Mouse (Mus musculus): ENCODE data around the gene Tceal1.

Tceal1 gene

DNA sequence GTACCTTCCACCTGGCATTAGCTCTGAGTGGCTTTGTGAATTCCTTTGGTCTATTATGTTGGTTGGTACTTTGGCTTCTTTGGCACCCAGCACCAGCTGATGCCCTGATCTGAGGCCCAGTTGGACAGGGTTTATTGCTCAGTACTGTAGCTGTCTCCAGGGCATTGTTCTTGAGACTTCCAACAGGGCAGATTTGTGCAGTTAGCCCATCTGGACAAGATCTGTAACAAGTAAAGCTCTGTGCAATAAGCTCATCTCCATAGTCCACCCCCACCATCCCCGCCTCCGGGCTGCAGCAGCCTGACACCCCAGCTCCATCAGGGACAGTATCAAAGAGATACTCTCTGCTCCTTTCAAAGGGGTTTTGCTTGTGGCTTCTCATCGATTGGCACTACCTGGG, 47.7 kb downstream of the Tceal1 start:
- no peak for DNase-seq (ENCODE audit: low spot score)
